Mouse (Mus musculus) forebrain, embryonic 11.5 days (tissue): ENCODE data around the gene Llgl1. TPM values are rescaled to one million over a fixed set of nuclear protein-coding genes. Genes with fewer than 3 reads are reported as not detected.

ENCODE experiments used
- microRNA-seq: library from miRNA; unstranded; fragments of <30 nt; microRNA quantifications from one replicate; pipeline ENCODE4, GENCODE M21; 2016; ENCODE audit not compliant: insufficient number of aligned reads
- polyA plus RNA-seq: library from polyadenylated mRNA; unstranded; fragments of >200 nt; fragmentation: Nextera tagmentation; extraction: Ambion mirVana; gene quantifications from 2 replicates; pipeline ENCODE4 v1.2.1, GENCODE M21; 2014

Llgl1 gene
- polyA plus RNA-seq, 1 experiment from 2014 or later, result 147 TPM

Small RNA genes lying within 50 kb of the gene (microRNA-seq; reads per million reads assigned to microRNA genes)
- 4.2 reads per million for gene Mir5100

Other genes starting within 250 kb of the Llgl1 start
- 121 and 133 TPM in 2 replicates for gene Drg2, start 245.1 kb upstream of the Llgl1 start, polyA plus RNA-seq
- 0.08 and 0.27 TPM in 2 replicates for gene Myo15, start 230.4 kb upstream of the Llgl1 start, polyA plus RNA-seq
- 38.0 and 41.2 TPM in 2 replicates for gene Alkbh5, start 163.3 kb upstream of the Llgl1 start, polyA plus RNA-seq
- 74.8 and 81.4 TPM in 2 replicates for gene Flii, start 27.5 kb downstream of the Llgl1 start, polyA plus RNA-seq
- gene Mief2, start 28.7 kb downstream of the Llgl1 start, polyA plus RNA-seq, result 14.2 and 17.8 TPM in 2 replicates
- 23.8 and 25.9 TPM in 2 replicates for gene Top3a, start 77.6 kb downstream of the Llgl1 start, polyA plus RNA-seq
- gene Smcr8, start 77.8 kb downstream of the Llgl1 start, polyA plus RNA-seq, result 11.0 and 11.6 TPM in 2 replicates
- gene Shmt1, start 112.0 kb downstream of the Llgl1 start, polyA plus RNA-seq, result 70.5 and 71.7 TPM in 2 replicates
- gene Dhrs7b, start 130.9 kb downstream of the Llgl1 start, polyA plus RNA-seq, result 26.7 and 30.0 TPM in 2 replicates
- 59.8 and 70.9 TPM in 2 replicates for gene Tmem11, start 179.5 kb downstream of the Llgl1 start, polyA plus RNA-seq
- 25.7 and 26.1 TPM in 2 replicates for gene Natd1, start 215.0 kb downstream of the Llgl1 start, polyA plus RNA-seq
- gene Map2k3, start 232.3 kb downstream of the Llgl1 start, polyA plus RNA-seq, result 47.3 and 51.0 TPM in 2 replicates